Mouse (Mus musculus) urinary bladder, postnatal 14 days (tissue): ENCODE results near the gene Gm11639.

Source experiments
- DNase-seq: peaks from one replicate; pipeline ENCODE4 v3.0.0; 2021; ENCODE audit warnings: low spot score

Gm11639 gene

GRCm38 (mm10) chr11:104704097-104704496 is 18.6 kb downstream of the Gm11639 start:
- no peak for DNase-seq

GRCm38 (mm10) chr11:104707084-104707483 is 21.6 kb downstream of the Gm11639 start:
- no peak for DNase-seq

GRCm38 (mm10) chr11:104744995-104745568 is 59.6 kb downstream of the Gm11639 start:
- DNase-seq = no peak

- DNase-seq = no peak
Measured at GRCm38 (mm10) chr11:104765762-104766161, 80.3 kb downstream of the Gm11639 start.

- DNase-seq = no peak
Measured at GRCm38 (mm10) chr11:104767068-104767467, 81.6 kb downstream of the Gm11639 start.

GRCm38 (mm10) chr11:104768072-104768471 is 82.6 kb downstream of the Gm11639 start:
- DNase-seq = peak; percentile 22

- DNase-seq = no peak
Measured at GRCm38 (mm10) chr11:104778796-104779195, 93.3 kb downstream of the Gm11639 start.

GRCm38 (mm10) chr11:104944723-104945122 is 259.2 kb downstream of the Gm11639 start:
- no peak for DNase-seq

GRCm38 (mm10) chr11:104952349-104952748 is 266.8 kb downstream of the Gm11639 start:
- no peak for DNase-seq

GRCm38 (mm10) chr11:104967862-104968261 is 282.4 kb downstream of the Gm11639 start:
- DNase-seq = no peak

- DNase-seq = no peak
Measured at GRCm38 (mm10) chr11:104968388-104968787, 282.9 kb downstream of the Gm11639 start.

- no peak for DNase-seq
Measured at GRCm38 (mm10) chr11:104971322-104971721, 285.8 kb downstream of the Gm11639 start.

GRCm38 (mm10) chr11:104972480-104972879 is 287.0 kb downstream of the Gm11639 start:
- no peak for DNase-seq

GRCm38 (mm10) chr11:104977976-104978375 is 292.5 kb downstream of the Gm11639 start:
- no peak for DNase-seq

- no peak for DNase-seq
Measured at GRCm38 (mm10) chr11:104981342-104982055, 296.0 kb downstream of the Gm11639 start.

- DNase-seq = no peak
Measured at GRCm38 (mm10) chr11:105009232-105009631, 323.7 kb downstream of the Gm11639 start.

- no peak for DNase-seq
Measured at GRCm38 (mm10) chr11:105021071-105021470, 335.6 kb downstream of the Gm11639 start.

- DNase-seq = peak; percentile 33
Measured at GRCm38 (mm10) chr11:105028744-105029348, 343.3 kb downstream of the Gm11639 start.

GRCm38 (mm10) chr11:105029525-105029924 is 344.0 kb downstream of the Gm11639 start:
- no peak for DNase-seq

- DNase-seq = no peak
Measured at GRCm38 (mm10) chr11:105030229-105030628, 344.7 kb downstream of the Gm11639 start.

- no peak for DNase-seq
Measured at GRCm38 (mm10) chr11:105031103-105031502, 345.6 kb downstream of the Gm11639 start.

- DNase-seq = no peak
Measured at GRCm38 (mm10) chr11:105035081-105035480, 349.6 kb downstream of the Gm11639 start.

GRCm38 (mm10) chr11:105063292-105063691 is 377.8 kb downstream of the Gm11639 start, which contains the start of gene Efcab3:
Gene Efcab3 (plus strand): TSS chr11:105063592.
- DNase-seq = no peak
